Mouse (Mus musculus): Measurements from ENCODE around the gene Defb26. TPM values are rescaled to one million over a fixed set of nuclear protein-coding genes. Genes with fewer than 3 reads are reported as not detected.

Defb26 gene
- not detected in 2 replicates for polyA plus RNA-seq (2012; rRNA removed)

DNA sequence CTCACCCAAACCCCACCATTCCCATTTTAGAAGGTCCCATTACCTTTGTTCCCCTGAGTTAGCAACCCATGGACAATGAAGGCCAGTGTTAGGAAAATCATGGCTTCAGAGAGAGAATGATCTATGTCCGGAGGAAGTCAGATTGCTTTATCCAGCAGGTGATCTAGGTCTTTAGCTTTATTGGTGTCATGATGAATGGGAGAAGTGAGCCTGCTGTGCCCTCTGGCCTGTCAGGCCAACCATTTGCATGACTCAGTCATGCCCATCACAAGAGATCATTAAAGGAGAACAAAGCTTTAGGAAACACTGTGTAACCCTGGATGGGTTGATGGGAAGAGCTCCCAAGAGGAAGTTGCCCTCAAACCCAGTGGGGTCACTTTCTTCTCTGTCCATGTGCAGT lies at the start of gene Defb26:
Defb26 (minus strand) TSS at position 101 of the 400 bp plus-strand sequence.
- no peak for DNase-seq
- no peak for TF ChIP-seq CTCF (IDR thresholded peaks at IDR 0.05; ENCODE audit: insufficient read depth, low read length)
- no peak for TF ChIP-seq POLR2A (IDR thresholded peaks at IDR 0.05; ENCODE audit: borderline replicate concordance, extremely low read depth, low read depth, low read length)
- Histone ChIP-seq H3K4me3 (replicated peaks; ENCODE audit: extremely low read depth, low read depth, low read length) (no peak within 1 kb of the TSS), H3K4me1 (ENCODE audit: control insufficient read depth, insufficient read depth, low read length) (no peaks in the 10 kb centered on the region)
- WGBS = 94% methylated on average over 1 of the region's 1 CpGs

DNA sequence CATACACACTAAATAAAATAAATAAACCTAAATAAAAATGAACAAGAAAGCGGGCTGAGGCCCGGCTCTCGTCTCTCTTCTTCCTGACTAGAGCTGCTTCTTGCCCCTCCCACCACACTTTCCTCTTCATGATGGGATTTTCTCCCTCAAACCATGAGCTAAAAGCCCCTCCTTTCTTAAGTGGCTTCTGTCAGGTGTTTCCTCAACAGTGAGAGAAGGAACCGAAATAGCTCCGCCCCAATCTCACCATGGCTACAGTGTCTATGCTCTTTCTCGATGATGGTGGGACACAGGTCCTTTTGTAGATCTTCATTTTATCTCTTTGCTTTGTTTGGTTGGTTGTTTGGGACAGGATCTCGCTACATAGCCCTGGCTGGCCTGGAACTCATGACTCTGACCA lies 45.2 kb upstream of the Defb26 start:
- Histone ChIP-seq H3K4me1 (ENCODE audit: control insufficient read depth, insufficient read depth, low read length) (no peaks in the 10 kb centered on the region), H3K4me3 (replicated peaks; ENCODE audit: extremely low read depth, low read depth, low read length) (no peak overlapping the region)
- 67% methylated on average over 7 of the region's 7 CpGs for WGBS
- no peak for TF ChIP-seq CTCF (IDR thresholded peaks at IDR 0.05; ENCODE audit: insufficient read depth, low read length)
- TF ChIP-seq POLR2A (IDR thresholded peaks at IDR 0.05; ENCODE audit: borderline replicate concordance, extremely low read depth, low read depth, low read length) = no peak
- no peak for DNase-seq

DNA sequence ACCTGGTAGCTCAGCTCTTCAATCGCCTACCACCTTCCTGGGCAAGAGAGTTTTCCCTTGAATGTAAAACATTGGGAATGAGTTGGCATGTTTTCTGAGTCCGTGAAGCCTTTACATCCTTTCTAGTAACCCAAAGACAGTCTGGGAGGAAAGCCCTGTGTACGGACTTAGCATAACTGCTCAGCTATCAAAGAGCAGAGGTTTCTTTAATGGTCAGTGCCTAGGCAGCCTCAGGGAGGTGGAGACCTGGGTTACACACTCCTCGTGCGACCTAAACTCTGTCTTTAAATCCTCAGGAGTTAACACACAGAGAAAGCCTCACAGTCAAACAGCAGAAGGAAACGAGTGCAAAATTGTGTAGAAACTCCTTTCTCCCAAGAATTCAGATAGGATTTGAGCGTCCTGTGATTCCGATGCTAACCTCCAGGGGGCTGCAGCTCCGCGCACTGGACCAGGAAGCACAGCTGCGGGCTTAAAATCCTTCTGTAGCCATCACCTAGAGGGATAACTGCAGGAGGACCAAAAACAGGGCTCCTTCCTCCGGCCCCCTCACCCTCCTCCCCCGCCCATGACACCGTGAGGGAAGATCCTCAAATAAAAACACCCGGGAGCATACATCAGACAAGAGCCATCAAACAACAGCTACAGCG lies 42.4 kb upstream of the Defb26 start:
- Histone ChIP-seq H3K4me3 (replicated peaks; ENCODE audit: extremely low read depth, low read depth, low read length) (no peak overlapping the region), H3K4me1 (ENCODE audit: control insufficient read depth, insufficient read depth, low read length) (no peaks in the 10 kb centered on the region)
- DNase-seq = peak; percentile 11
- 12% methylated on average over 16 of the region's 16 CpGs for WGBS
- no peak for TF ChIP-seq POLR2A (IDR thresholded peaks at IDR 0.05; ENCODE audit: borderline replicate concordance, extremely low read depth, low read depth, low read length)
- peak; percentile 72 for TF ChIP-seq CTCF (IDR thresholded peaks at IDR 0.05; ENCODE audit: insufficient read depth, low read length)

DNA sequence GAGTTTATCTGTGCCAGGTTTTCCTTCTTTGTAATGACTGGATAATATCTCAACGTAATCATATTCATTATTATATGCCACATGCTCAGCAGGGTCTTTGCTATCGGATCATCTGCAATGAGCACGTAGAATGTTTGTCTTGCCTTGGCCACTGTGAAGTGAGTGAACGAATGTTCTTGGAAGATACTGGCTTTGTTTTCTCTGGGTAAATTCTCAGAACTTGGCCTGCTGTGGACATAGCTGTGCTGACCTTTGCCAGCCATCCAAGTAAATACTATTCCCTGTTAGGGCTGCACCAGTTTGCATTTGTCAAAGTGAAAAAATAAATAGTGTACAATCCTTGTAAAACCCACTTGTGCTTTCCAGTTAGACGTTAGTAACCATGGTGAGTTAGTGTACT lies 36.6 kb upstream of the Defb26 start:
- H3K4me3 ChIP-seq (replicated peaks; ENCODE audit: extremely low read depth, low read depth, low read length) = no peak overlapping the region
- no peak for TF ChIP-seq POLR2A (IDR thresholded peaks at IDR 0.05; ENCODE audit: borderline replicate concordance, extremely low read depth, low read depth, low read length)
- TF ChIP-seq CTCF (IDR thresholded peaks at IDR 0.05; ENCODE audit: insufficient read depth, low read length) = no peak
- no peaks in the 10 kb centered on the region for H3K4me1 ChIP-seq (ENCODE audit: control insufficient read depth, insufficient read depth, low read length)
- DNase-seq = no peak
- WGBS = 49% methylated on average over 5 of the region's 5 CpGs

DNA sequence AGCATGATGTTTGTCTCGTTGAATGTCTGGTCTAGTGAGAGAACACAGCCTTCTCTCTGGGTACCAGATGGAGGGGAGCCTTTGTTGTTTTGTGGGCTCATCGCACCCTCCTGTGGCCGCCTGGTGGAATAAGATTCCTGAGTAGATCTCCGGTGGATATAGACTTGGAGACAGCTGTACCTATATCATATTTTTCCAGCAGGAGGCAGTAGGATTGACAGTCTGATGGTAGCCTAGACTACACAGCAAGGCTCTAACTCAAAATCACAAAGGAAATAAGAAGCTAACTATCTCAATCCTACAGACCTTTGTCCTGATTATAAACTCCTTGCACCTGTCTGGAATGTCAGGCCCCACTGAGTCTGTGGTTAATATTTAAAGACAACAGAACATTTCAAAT lies 33.2 kb upstream of the Defb26 start:
- no peaks in the 10 kb centered on the region for H3K4me1 ChIP-seq (ENCODE audit: control insufficient read depth, insufficient read depth, low read length)
- 11% methylated on average over 4 of the region's 4 CpGs for WGBS
- no peak overlapping the region for H3K4me3 ChIP-seq (replicated peaks; ENCODE audit: extremely low read depth, low read depth, low read length)
- no peak for DNase-seq
- TF ChIP-seq CTCF (IDR thresholded peaks at IDR 0.05; ENCODE audit: insufficient read depth, low read length) = peak; percentile 26; the same call in 1 of the 2 replicates
- no peak for TF ChIP-seq POLR2A (IDR thresholded peaks at IDR 0.05; ENCODE audit: borderline replicate concordance, extremely low read depth, low read depth, low read length)

DNA sequence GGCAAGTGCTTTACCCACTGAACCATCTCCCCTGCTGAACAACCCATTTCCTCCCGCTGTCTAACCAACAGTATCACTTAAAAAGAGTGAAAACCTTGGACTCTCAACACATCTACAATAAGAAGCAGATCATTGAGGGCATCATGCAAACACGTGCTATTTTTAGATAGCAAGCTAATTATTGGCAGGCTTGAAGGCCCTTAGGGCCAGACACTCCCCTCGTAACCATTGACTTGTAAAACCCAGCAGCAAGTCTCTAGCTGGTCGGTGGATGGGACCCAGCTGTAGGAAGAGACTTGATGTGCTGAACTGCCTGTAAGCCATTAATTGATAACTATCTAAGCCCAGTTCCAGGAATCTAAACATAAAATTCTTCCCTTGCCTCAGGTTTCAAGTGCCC lies 32.0 kb upstream of the Defb26 start:
- no peaks in the 10 kb centered on the region for H3K4me1 ChIP-seq (ENCODE audit: control insufficient read depth, insufficient read depth, low read length)
- TF ChIP-seq POLR2A (IDR thresholded peaks at IDR 0.05; ENCODE audit: borderline replicate concordance, extremely low read depth, low read depth, low read length) = no peak
- no peak for TF ChIP-seq CTCF (IDR thresholded peaks at IDR 0.05; ENCODE audit: insufficient read depth, low read length)
- DNase-seq = no peak
- WGBS = 62% methylated on average over 4 of the region's 4 CpGs
- no peak overlapping the region for H3K4me3 ChIP-seq (replicated peaks; ENCODE audit: extremely low read depth, low read depth, low read length)

DNA sequence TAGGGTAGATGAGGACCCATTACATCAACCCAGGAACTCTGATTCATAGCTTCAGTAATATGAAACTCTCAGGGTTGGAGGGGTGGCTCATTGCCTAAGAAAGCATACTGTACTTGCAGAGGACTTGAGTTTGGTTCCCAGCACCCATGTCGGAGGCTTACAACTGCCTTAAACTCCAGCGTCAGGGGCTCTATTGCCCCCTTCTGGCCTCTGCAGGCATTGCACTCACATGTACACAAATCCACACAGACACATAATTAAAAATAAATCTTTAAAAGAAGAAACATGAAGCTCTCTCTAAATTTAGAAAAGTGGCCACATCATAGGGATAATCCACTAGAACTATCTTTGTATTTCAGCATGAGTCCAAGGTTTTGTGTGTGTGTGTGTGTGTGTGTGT lies 31.4 kb upstream of the Defb26 start:
- 67% methylated on average over 2 of the region's 2 CpGs for WGBS
- no peak for DNase-seq

DNA sequence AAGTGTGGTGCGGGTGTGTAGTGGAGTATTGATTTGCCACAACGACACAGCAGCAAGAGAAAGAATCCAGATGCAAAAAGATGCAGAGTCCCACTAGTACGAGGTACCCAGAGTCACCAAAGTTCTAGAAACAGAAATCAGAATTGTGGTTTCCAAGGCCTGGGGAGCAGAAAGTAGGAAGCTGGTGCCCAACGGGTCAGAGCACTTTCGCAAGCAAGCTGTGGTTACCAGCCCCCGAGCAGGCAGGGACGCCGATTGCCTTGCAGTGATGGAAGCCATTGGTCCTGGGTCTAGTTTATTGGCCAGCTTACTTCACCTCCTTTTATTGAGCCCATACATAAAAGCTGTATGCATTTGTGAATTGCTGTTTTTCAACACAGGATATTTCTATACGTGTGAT lies 30.5 kb upstream of the Defb26 start:
- DNase-seq = no peak
- no peak overlapping the region for H3K4me3 ChIP-seq (replicated peaks; ENCODE audit: extremely low read depth, low read depth, low read length)
- no peak for TF ChIP-seq POLR2A (IDR thresholded peaks at IDR 0.05; ENCODE audit: borderline replicate concordance, extremely low read depth, low read depth, low read length)
- TF ChIP-seq CTCF (IDR thresholded peaks at IDR 0.05; ENCODE audit: insufficient read depth, low read length) = no peak
- 69% methylated on average over 9 of the region's 9 CpGs for WGBS
- no peaks in the 10 kb centered on the region for H3K4me1 ChIP-seq (ENCODE audit: control insufficient read depth, insufficient read depth, low read length)

More for the DNA sequence above, 31.4 kb upstream of the Defb26 start:
- no peak overlapping the region for H3K4me3 ChIP-seq (replicated peaks; ENCODE audit: extremely low read depth, low read depth, low read length)
- H3K4me1 ChIP-seq (ENCODE audit: control insufficient read depth, insufficient read depth, low read length) = no peaks in the 10 kb centered on the region
- no peak for TF ChIP-seq POLR2A (IDR thresholded peaks at IDR 0.05; ENCODE audit: borderline replicate concordance, extremely low read depth, low read depth, low read length)
- TF ChIP-seq CTCF (IDR thresholded peaks at IDR 0.05; ENCODE audit: insufficient read depth, low read length) = no peak

DNA sequence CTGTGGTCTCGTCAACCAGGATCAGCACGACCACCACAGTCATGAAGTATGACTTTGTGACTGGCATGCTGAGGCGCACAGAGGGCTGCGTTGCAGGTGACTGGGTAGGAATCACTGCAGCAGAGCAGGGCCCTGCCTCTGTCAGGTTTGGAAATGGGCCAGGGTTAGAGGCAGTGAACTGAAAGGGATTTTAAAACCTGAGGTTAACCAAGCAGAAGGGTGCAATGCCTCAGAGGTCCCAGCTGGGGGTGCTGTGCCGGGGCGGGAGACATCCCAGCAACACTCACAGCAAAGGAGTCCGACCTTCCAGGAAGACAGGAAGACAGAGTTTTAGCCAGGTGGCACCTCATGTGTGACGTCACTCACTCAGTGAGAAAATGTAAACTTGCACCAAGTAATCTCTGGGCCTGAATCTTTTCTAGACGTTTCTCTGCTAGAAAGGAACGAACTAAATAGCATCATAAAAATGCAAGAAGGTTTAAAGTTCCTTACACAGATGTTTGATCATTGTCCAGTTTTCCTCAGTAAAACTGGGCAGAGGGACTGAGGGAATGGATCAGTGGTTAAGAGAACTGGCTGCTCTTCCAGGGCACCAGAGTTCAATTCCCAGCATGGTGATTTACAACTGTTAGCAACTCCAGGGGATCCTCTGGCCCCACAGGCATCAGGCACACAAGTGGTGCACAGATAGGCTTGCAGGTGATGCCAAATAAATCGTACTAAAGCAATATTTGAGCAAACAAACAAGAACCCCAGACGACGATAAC lies 28.6 kb upstream of the Defb26 start, which contains the start of gene Defb29:
Defb29 (minus strand) TSS at position 155 of the 767 bp plus-strand sequence.
- DNase-seq = no peak
- 51% methylated on average over 13 of the region's 13 CpGs for WGBS
- H3K4me3 ChIP-seq (replicated peaks; ENCODE audit: extremely low read depth, low read depth, low read length) = no peak within 1 kb of the TSS
- TF ChIP-seq CTCF (IDR thresholded peaks at IDR 0.05; ENCODE audit: insufficient read depth, low read length) = no peak
- H3K4me1 ChIP-seq (ENCODE audit: control insufficient read depth, insufficient read depth, low read length) = no peaks in the 10 kb centered on the region

DNA sequence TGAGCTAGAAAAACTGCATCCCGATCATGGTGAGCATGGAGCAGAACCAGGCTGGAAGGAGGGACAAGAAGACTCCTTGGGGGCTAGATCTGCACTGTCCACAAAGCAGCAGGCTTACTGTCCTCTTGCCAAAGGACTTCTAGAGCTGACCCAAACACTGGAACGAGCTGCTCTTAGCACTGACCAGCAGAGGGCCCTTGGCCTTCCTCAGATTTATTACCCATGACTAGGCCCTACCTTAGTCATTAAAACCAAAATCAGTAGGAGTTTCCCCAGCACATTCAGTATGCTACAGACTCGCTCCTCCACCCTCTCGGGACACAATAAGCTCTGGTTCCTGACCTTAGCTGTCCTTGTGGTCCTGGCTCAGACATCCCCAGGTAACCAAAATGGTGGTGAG lies 6.5 kb upstream of the Defb26 start, which contains the start of gene Defb28:
Defb28 (plus strand) TSS at position 275 of the 400 bp plus-strand sequence.
- TF ChIP-seq POLR2A (IDR thresholded peaks at IDR 0.05; ENCODE audit: borderline replicate concordance, extremely low read depth, low read depth, low read length) (no peak), CTCF (IDR thresholded peaks at IDR 0.05; ENCODE audit: insufficient read depth, low read length) (no peak)
- DNase-seq = no peak
- H3K4me1 ChIP-seq (ENCODE audit: control insufficient read depth, insufficient read depth, low read length) = no peaks in the 10 kb centered on the region
- 75% methylated on average over 4 of the region's 4 CpGs for WGBS
- no peak within 1 kb of the TSS for H3K4me3 ChIP-seq (replicated peaks; ENCODE audit: extremely low read depth, low read depth, low read length)

All from lung, adult 2 months (tissue).